Mouse (Mus musculus) retina, postnatal 7 days (tissue): ENCODE data around the gene Aimp2.

Experiments
- DNase-seq: peaks from one replicate; pipeline ENCODE4 v3.0.0-alpha.2; 2012; ENCODE audit warnings: low read depth, low spot score

Gene Aimp2

DNA sequence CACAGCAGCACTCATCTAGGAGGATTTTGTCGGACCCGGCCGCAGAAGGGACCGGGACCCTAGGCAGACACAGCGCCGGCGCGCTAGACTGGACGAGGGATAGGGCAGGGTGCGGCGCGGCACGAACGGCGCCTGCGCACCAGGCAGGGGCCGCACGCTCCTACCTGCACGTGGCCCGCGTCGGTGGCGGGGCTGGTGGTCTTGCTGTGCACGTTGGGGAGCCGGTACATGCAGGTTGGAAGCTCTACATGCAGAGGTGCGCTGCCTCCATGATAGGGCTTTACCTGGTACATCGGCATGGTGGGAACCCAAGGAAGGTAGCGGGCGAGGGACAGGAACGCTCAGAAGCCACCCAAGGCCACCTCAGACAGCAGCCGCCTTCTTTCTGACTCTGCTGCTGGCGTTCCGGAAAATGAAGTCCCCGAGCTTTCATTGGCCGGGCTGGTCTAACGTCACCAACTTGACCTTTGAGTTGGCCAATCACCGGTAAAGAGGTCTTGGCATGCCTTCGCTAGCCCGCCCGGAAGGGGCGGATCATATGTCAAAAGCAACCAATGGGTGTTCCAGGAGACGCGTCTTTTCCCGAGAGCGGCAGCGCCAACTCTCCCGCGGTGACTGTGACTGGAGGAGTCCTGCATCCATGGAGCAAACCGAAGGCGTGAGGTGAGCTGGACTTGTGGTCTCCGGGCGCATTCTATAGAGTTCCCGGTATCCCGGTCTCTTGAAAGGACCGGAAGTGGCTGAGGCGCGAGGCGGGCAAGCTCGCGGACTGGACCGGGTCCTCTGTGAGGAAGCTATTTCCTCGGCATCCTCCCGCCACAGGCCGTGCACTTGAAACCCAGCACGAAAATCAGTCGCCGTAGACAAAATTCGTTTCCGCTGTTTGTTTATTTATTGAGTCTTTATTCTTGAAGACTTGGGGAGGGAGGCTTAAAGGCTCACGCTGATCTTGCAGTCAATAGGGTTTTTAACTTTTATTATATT lies at the start of gene Aimp2, which contains the start of gene Pms2:
Aimp2 (minus strand) TSS at position 431 of the 984 bp plus-strand sequence.
Pms2 (plus strand) TSS at position 548 of the 984 bp plus-strand sequence.
- peak; percentile 97 for DNase-seq

GRCm38 (mm10) chr5:143957101-143957500 lies 47.5 kb upstream of the Aimp2 start:
- no peak for DNase-seq

GRCm38 (mm10) chr5:143950016-143950415 lies 40.4 kb upstream of the Aimp2 start:
- DNase-seq = no peak

GRCm38 (mm10) chr5:143948361-143948760 lies 38.7 kb upstream of the Aimp2 start:
- DNase-seq = no peak

DNA sequence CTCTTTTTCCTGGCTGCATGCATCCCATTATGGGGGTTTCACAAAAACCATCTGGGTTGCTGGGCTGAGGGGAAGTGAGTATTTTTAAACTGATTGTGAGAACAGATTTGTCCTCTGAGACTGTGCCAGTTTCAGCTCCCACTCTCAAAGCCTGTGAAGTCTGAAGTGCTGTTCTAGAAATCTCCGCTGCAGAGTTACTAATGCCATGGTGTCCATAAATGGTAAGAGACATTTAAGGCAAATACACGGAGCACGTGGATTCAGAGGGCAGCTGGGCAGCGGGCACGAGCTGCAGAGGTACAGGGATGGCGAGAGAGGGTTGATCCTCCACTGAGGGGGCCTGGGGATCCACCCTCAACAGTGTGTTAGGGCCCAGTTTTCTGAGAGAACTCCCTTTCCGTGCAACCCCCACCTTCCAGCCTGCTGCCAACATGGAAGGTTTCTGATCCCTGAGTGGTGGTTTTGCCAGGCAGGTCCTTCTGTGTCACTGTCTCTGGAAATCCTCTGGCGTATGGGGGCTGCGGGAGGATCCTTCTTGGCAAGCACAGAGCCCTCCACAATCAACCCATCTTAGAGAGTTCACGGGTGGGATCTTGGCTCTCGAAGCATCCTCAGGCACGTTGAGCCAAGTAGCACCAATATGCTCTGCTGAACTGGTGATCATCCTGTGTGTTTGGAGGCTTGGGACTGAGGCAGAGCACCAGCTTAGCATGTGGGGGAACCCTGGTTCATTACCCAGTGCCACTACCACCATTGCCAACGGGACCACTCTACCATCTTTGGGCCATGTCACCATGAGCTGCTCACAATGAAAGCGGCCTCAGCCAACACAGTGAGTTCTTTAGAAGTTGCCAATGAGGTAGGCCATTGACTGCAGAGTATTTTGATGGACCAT lies 33.8 kb upstream of the Aimp2 start:
- DNase-seq = no peak

DNA sequence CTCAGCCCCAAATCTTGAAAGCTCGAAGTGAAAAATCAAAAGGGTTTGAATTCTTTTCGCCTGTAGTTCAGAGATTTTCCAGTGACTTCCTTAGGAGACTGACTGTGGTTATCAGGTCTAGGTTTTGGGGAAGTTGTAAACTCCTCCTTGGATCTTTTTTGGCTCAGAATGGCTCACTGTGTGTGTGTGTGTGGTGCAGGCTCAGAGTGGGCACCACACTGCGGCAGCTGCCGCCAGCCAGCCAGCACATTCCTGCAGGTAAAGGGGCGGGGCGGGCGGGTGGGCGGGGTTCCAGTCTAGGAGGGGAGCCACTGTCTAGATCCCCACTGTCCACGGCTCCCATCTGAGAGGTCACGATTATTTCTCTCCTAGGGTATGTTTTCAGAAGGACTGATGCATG lies 31.9 kb upstream of the Aimp2 start:
- DNase-seq = no peak

- DNase-seq = no peak
Measured at GRCm38 (mm10) chr5:143936156-143936555, 26.5 kb upstream of the Aimp2 start.

- DNase-seq = no peak
Measured at GRCm38 (mm10) chr5:143933875-143934274, 24.2 kb upstream of the Aimp2 start.

DNA sequence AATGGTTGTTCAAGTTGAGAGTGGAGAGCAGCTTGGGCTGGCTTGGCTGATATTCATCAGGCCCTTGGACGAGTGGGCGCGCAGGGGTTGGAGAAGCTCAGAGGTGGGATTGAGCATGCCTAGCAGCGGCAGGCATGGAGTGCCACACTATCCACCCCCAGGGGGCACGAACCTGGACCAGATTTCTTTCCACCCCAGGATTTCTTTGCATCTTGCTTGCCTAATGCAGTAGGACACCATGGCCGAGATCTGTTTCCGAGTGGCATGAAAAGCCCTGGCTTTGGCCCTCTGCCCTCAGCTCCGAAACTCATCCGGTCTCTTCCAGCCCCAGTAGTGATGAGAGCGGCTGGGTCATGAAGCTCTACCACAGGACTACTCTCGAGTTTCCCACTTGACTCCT lies 23.8 kb upstream of the Aimp2 start:
- no peak for DNase-seq

- no peak for DNase-seq
Measured at GRCm38 (mm10) chr5:143932831-143933230, 23.2 kb upstream of the Aimp2 start, which contains the start of gene Rsph10b. Gene Rsph10b (plus strand): TSS chr5:143933035.

- DNase-seq = no peak
Measured at GRCm38 (mm10) chr5:143931863-143932580, 22.4 kb upstream of the Aimp2 start.

- DNase-seq = no peak
Measured at GRCm38 (mm10) chr5:143930656-143931055, 21.0 kb upstream of the Aimp2 start.

DNA sequence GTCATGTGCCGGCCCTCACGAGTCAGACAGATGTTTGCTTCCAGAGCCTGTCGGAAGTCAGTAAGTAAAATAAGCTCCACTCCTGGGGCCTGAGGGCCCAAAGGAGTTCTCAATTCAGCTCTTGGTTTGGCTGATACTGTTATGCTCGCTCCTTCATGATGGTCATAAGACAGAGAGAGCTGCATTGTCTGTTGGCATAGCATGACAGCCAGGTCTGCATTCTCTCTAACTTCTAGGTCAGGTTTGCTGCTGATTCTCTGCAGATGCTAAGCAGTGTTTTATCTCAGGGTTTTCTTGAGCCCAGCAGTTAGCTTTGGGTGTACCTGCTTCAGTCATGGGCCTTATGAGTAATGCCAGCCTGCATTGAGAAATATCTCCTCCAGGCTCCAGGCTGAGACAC lies 19.6 kb upstream of the Aimp2 start:
- DNase-seq = no peak

DNA sequence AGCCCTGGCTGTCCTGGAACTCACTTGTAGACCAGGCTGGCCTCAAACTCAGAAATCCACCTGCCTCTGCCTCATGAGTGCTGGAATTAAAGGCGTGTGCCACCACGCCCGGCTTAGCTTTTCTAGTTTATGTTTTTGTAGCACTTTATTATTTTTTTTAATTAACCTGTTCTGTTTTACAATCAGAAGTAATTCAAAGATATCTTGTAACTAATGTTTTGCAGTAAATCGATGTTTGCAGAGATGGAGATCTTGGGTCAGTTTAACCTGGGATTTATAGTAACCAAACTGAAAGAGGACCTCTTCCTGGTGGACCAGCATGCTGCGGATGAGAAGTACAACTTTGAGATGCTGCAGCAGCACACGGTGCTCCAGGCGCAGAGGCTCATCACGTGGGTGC lies 18.2 kb upstream of the Aimp2 start, which contains the start of gene Gm42421:
Gm42421 (plus strand) TSS at position 301 of the 400 bp plus-strand sequence.
- DNase-seq = no peak

- no peak for DNase-seq
Measured at GRCm38 (mm10) chr5:143924781-143925452, 15.3 kb upstream of the Aimp2 start.

DNA sequence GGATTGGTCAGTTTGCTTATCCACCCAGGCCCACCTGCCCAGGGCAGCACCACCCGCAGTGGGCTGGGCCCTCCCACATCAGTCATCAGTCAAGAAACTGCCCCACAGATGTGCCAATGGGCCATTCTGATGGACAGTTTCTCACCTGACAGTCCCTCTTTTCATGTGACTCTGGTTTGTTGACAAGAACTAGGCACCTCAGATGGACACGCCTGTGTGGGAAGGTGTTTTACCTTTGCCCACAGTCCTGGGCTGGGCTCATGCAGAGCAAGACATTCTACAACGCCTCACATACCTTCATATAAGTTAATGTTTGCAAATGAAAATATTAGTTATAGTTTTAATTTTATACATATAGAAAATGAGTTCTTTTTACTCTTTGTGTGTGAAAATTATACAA lies 8.5 kb upstream of the Aimp2 start:
- DNase-seq = no peak

DNA sequence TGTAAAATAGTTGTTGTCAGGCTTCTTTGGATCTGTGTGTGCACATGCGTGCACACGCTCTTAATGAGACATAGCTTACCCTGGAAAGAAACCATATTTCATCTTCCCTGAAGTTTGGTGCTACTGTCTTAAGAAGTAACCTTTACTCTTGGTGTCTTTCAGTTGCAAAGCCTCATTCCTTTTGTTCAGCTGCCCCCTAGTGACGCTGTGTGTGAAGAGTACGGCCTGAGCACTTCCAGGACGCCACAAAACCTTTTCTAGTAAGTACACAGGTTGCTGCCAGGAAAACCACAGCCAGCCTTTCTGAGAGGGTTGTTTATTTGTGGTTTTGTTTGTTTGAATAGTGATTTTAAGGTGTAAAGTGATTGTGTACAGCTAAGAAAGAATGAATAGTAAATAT lies 7.8 kb upstream of the Aimp2 start:
- DNase-seq = peak; percentile 44

DNA sequence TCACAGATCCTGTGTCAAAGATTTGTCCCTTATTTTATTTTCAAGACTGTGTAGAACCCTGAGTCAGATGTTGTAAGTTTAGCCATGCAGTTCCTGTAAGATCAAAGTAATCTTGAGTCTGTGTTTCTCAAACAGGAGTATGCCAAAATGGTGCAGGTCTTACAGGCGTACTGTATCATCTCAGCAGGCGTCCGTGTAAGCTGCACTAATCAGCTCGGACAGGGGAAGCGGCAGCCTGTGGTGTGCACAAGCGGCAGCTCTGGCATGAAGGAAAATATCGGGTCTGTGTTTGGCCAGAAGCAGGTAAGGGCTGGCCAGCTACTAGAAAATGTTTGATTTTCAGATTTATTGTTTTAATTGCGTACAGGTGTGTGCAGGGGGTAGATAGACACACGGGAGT lies 6.6 kb upstream of the Aimp2 start:
- no peak for DNase-seq

DNA sequence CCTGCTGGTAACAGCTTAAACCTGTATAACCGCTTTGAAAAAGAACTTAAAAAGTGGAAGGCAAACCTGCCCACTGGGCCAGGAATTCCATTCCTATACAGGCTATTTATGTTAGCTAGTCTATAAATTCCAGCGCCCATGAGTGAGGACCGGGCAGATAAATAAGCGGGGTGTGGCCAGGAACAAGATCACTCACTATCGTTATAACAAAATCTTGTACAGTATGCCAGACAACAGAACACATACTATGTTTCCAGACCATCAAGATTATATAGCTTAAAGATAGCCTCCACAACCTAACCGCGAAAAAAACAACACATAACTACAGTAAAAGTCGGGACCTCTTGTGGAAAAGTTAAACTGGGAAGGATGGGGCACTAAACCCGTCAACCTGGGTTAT lies 721 bp downstream of the Aimp2 start:
- DNase-seq = no peak

DNA sequence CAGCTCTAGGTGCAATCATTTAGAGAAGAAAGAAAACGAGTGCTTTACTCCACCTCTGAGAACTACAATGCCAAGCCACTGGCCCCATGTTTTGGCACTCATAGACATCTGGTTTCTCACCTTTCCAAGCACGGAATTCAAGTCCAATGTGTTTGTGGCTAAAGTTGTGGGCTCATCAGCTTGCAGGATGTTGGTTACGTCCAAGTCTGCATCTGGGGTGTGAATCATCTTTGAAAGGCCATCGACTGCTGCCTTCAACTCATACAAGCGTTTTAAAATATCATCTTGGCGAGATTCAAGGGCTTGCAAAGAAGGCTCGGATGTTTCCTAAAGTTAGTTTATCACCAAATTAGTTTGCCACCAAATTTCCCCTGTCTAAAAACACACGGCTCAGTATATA lies 3.2 kb downstream of the Aimp2 start:
- no peak for DNase-seq

DNA sequence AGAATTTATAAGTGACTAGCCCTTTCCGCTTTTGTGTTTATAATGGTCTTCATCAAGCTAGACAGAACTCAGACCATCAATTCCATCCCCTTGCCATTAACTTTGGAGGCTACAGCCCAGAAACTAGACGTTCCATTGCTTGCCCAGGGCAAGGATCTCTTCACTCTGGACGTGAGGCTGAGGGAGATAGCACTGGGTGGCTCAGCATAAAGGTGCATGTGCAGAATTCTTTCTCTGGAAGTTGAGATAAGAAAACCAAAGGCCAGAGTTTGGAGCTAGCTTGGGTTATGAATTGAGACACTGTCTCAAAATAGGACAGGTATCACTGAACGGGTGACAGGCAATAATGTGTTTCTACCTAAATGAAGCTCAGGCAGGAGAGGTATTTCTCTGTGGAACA lies 5.8 kb downstream of the Aimp2 start:
- no peak for DNase-seq
